Mouse (Mus musculus): ENCODE measurements around the gene Paqr5. TPM values are rescaled to one million over a fixed set of nuclear protein-coding genes. Genes with fewer than 3 reads are reported as not detected.
A peak's percentile ranks its signal among the peaks of the same experiment; 100 is the strongest.

The Paqr5 gene
- polyA plus RNA-seq, 1 experiment from 2014 or later = 0.26 TPM

DNA sequence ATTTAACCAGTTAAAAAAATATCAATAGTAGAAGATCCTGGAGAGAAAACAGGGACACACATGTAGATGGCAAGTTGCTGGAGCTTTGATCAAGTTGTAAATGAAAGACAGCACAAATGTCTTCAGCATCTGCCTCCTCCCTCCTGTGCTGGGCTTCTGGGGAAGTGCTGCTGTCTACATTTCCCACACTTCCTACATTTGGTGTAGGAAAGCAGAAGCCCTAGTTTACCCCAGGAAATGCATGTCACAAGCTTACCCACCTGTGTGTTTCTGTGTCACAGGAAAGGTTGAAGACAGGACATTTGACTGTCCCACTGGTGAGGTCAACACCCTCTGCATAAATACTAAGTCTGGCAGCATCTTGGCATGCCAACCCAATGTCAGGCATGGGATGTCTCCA is 71.9 kb downstream of the Paqr5 start:
- Histone ChIP-seq H3K27me3 (ENCODE audit: control insufficient read depth, insufficient read depth, low read length) (no peaks in the 10 kb centered on the region), H3K27ac (ENCODE audit: low read depth, low read length) (no peak overlapping the region), H3K4me2 (no peak overlapping the region), H3K4me1 (ENCODE audit: control insufficient read depth, insufficient read depth, low read length) (no peaks in the 10 kb centered on the region), H3K9me3 (ENCODE audit: control insufficient read depth, low read length) (no peaks in the 10 kb centered on the region), H3K9ac (ENCODE audit: low read length) (no peak overlapping the region), H3K4me3 (ENCODE audit: low read depth, low read length) (no peak overlapping the region), H3K36me3 (ENCODE audit: control insufficient read depth, insufficient read depth, low read length) (no peaks in the 10 kb centered on the region)
- no peak for ATAC-seq (ENCODE audit: low FRiP score)
- DNase-seq (ENCODE audit: low spot score, missing footprints) = no peak

DNA sequence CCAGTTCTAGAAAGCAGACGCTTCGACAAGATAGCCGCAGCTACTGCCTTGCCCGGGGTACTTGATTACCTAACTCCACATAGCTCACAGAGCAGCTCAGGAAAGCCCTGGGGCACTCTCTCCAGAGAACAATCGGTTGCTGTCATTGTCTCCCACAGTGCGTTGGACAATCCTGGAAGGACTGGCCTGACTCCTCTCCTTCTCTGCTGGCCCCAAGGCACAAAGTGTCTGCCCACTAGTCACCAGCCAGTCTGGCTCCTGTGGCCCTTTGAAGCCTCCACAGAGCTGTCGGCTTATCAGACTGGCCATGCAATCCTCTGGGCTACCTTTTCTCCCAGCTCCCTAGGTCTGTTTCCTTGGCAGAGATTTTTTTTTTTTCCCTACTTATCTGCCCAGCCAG is 74.4 kb downstream of the Paqr5 start:
- Histone ChIP-seq H3K27ac (ENCODE audit: low read depth, low read length) (no peak overlapping the region), H3K36me3 (ENCODE audit: control insufficient read depth, insufficient read depth, low read length) (no peaks in the 10 kb centered on the region), H3K9me3 (ENCODE audit: control insufficient read depth, low read length) (no peaks in the 10 kb centered on the region), H3K4me2 (no peak overlapping the region), H3K27me3 (ENCODE audit: control insufficient read depth, insufficient read depth, low read length) (no peaks in the 10 kb centered on the region), H3K9ac (ENCODE audit: low read length) (no peak overlapping the region), H3K4me3 (ENCODE audit: low read depth, low read length) (no peak overlapping the region), H3K4me1 (ENCODE audit: control insufficient read depth, insufficient read depth, low read length) (peaks cover 7% of the 10 kb centered on the region)
- WGBS = 60% methylated on average over 7 of the region's 7 CpGs
- DNase-seq (ENCODE audit: low spot score, missing footprints) = peak; percentile 69
- no peak for ATAC-seq (ENCODE audit: low FRiP score)

DNA sequence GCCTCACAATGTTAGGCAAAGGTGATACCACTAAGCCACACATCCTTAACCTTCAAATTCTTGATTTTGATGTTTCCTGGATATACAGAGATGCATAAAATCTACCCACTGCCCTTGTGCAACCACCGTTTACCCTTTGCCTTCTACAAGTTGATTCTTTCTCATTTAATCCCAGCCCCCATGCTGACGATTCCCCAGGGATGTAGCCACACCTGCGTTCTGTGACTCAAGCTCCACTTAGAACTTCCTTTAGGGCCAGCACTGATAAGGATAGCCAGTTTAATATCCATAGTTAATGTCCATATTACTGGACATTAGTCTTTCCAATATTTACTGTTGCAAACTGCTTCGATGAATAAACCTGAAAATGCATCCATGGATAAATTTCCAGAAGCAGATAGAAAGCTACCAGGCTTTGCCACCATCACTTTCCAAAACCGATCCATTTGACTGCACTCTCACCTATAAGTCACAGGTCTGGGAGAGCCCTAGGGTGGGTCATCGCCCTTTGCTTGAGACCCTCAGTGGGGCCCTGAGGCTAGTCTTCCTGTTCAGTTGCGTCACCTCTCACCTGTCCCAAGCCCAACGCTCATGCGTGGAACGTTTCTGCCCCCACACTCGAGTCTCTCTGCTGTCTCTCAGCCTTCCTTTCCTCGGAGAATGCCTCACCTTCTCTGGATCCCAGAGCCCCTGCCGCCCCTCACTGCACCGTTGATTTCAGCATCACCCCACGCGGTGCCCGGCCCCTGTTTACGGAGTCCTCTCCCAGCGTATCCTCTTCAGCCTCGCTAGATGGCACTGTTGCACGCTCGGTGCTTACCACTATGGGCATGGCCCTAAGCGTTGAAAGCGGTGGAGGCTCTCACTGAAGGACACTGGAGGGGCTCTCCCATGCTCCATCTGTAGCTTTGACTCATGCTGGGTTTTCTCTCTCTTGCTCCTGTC is 79.0 kb downstream of the Paqr5 start:
- Histone ChIP-seq H3K4me1 (ENCODE audit: control insufficient read depth, insufficient read depth, low read length) (peaks cover 12% of the 10 kb centered on the region), H3K9me3 (ENCODE audit: control insufficient read depth, low read length) (no peaks in the 10 kb centered on the region), H3K4me3 (ENCODE audit: low read depth, low read length) (peak overlapping the region; percentile 84), H3K36me3 (ENCODE audit: control insufficient read depth, insufficient read depth, low read length) (peaks cover 3% of the 10 kb centered on the region; the same call in 1 of the 2 replicates), H3K4me2 (peak overlapping the region; percentile 73), H3K27me3 (ENCODE audit: control insufficient read depth, insufficient read depth, low read length) (no peaks in the 10 kb centered on the region), H3K27ac (ENCODE audit: low read depth, low read length) (0 out of 2 replicates have a peak overlapping the region, but pooled peaks have one; percentile 20), H3K9ac (ENCODE audit: low read length) (peak overlapping the region; percentile 58)
- WGBS = 6% methylated on average over 24 of the region's 24 CpGs
- DNase-seq (ENCODE audit: low spot score, missing footprints) = peak; percentile 98
- ATAC-seq (ENCODE audit: low FRiP score) = peak; percentile 77

DNA sequence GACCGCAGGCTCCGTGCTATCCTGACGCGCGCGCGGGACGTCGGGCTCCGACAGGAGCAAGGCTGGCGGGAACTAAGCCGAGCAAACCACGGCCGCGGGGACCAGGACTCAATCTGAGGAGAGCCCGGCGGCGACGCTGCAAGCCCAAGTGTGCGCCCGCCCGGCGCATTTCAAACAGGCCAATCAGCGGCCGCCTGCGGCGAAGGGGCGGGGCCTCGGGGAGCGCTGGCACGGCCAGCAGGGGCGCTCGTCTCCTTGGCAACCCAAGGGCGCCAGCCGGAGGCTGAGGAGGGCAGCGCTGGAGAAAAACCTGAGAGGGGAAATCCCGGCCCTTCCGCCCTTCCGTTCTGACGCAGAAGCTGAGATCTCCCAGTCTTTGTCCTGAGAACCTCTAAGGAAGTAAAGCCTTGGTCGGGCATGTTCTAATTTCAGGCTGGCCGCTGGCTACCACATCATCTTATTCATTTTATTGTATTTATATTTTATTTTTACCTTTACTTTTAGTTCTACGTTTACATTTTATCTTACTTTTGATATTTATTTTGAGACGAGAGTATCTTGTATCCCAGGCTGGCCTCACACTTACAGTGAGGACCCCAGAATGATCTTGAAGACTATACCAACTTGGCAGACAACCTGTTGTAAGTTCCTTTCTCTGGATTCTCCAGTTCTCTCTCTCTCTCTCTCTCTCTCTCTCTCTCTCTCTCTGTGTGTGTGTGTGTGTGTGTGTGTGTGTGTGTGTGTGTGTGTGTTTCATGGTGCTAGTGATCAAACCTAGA is 79.8 kb downstream of the Paqr5 start, which contains the start of gene Kif23:
Gene Kif23, minus strand, starts transcription at position 152 of the 779 bp plus-strand sequence.
- H3K4me3 ChIP-seq (ENCODE audit: low read depth, low read length) = peak within 1 kb of the TSS; percentile 84
- peak within 1 kb of the TSS; percentile 77 for H3K27ac ChIP-seq (ENCODE audit: low read depth, low read length)
- peak; percentile 100 for DNase-seq (ENCODE audit: low spot score, missing footprints)
- H3K36me3 ChIP-seq (ENCODE audit: control insufficient read depth, insufficient read depth, low read length) = peaks cover 3% of the 10 kb centered on the region; the same call in 1 of the 2 replicates
- peak within 1 kb of the TSS; percentile 88 for H3K9ac ChIP-seq (ENCODE audit: low read length)
- under 1% methylated on average over 44 of the region's 44 CpGs for WGBS
- H3K9me3 ChIP-seq (ENCODE audit: control insufficient read depth, low read length) = no peaks in the 10 kb centered on the region
- H3K4me2 ChIP-seq = peak within 1 kb of the TSS; percentile 85
- peaks cover 12% of the 10 kb centered on the region for H3K4me1 ChIP-seq (ENCODE audit: control insufficient read depth, insufficient read depth, low read length)
- peak; percentile 94 for ATAC-seq (ENCODE audit: low FRiP score)
- H3K27me3 ChIP-seq (ENCODE audit: control insufficient read depth, insufficient read depth, low read length) = no peaks in the 10 kb centered on the region

DNA sequence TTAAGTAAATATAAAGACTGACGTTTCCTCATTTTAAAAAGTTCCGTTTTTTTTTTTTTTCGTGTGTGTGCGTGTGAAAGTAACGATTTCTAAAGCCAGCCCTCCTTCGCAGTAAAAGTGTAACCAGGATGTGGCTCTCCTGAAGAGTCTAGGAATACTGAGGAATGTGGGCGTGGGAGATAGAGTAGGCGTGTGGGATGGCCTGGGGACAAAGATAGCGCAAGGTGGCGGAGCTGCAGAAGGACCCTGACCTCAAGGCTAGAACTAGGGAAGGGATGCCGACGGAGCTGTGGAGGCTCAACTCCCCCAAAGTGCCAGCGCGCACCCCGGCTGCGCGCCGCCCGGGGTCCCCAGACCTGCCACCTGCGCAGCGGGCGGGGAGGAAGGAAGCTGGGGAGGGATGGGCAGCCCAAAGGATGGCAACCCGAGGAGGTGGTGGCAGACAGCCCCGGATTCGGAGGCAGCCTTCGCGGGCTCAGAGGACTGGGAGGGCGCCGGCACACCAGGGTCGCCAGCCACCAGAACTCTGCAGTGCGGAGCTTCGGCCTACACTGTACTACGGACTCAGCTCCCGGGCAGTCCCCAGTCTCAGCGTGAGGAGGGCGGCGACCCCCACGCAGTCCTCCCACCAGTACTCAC is 80.6 kb downstream of the Paqr5 start:
- peak overlapping the region; percentile 85 for H3K4me2 ChIP-seq
- WGBS = under 1% methylated on average over 34 of the region's 38 CpGs
- peak; percentile 87 for ATAC-seq (ENCODE audit: low FRiP score)
- H3K9me3 ChIP-seq (ENCODE audit: control insufficient read depth, low read length) = no peaks in the 10 kb centered on the region
- H3K36me3 ChIP-seq (ENCODE audit: control insufficient read depth, insufficient read depth, low read length) = peaks cover 3% of the 10 kb centered on the region; the same call in 1 of the 2 replicates
- H3K9ac ChIP-seq (ENCODE audit: low read length) = peak overlapping the region; percentile 88
- H3K27ac ChIP-seq (ENCODE audit: low read depth, low read length) = peak overlapping the region; percentile 77
- H3K4me3 ChIP-seq (ENCODE audit: low read depth, low read length) = peak overlapping the region; percentile 84
- no peaks in the 10 kb centered on the region for H3K27me3 ChIP-seq (ENCODE audit: control insufficient read depth, insufficient read depth, low read length)
- peaks cover 12% of the 10 kb centered on the region for H3K4me1 ChIP-seq (ENCODE audit: control insufficient read depth, insufficient read depth, low read length)
- DNase-seq (ENCODE audit: low spot score, missing footprints) = no peak

DNA sequence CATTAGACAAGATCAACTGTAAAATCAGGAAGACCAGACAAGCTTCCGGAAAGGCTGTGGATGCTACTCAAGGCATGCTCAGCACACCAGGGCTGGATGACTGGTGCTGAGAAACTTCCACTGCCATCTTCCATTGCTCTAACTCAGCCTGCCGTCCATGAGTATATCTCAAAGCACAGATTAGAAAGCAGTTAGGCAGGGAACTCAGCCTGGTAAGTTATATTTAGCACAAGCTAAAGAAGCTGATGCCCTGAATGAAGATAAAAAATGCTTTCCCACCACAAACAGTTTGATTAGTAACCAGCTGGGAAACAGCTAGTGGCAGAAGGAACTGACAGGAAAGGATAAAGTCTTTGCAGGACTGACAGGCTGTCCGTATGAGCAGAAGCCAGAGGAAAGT is 85.6 kb downstream of the Paqr5 start:
- no peaks in the 10 kb centered on the region for H3K9me3 ChIP-seq (ENCODE audit: control insufficient read depth, low read length)
- no peak overlapping the region for H3K27ac ChIP-seq (ENCODE audit: low read depth, low read length)
- H3K4me1 ChIP-seq (ENCODE audit: control insufficient read depth, insufficient read depth, low read length) = peaks cover 5% of the 10 kb centered on the region; the same call in 1 of the 2 replicates
- 91% methylated on average over 3 of the region's 3 CpGs for WGBS
- no peaks in the 10 kb centered on the region for H3K27me3 ChIP-seq (ENCODE audit: control insufficient read depth, insufficient read depth, low read length)
- H3K9ac ChIP-seq (ENCODE audit: low read length) = no peak overlapping the region
- no peak overlapping the region for H3K4me2 ChIP-seq
- H3K4me3 ChIP-seq (ENCODE audit: low read depth, low read length) = no peak overlapping the region
- ATAC-seq (ENCODE audit: low FRiP score) (no peak), DNase-seq (ENCODE audit: low spot score, missing footprints) (no peak)
- peaks cover 11% of the 10 kb centered on the region; the same call in 1 of the 2 replicates for H3K36me3 ChIP-seq (ENCODE audit: control insufficient read depth, insufficient read depth, low read length)

DNA sequence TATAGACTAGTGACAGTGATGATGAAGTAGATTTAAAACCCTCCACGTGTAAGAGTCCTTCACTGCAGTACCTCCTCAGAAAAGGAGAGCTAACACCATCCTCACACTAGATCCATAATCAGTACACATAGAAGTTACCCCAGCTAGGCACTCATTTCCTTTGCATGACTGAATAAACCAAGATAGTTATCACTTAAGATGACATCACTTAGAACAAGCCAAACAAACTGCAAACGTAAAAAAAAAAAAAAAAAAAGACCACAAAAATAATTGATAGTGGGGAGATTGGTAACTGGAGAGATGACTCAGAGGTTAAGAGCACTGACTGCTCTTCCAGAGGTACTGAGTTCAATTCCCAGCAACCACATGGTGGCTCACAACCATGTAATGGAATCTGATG is 93.3 kb downstream of the Paqr5 start:
- peaks cover 25% of the 10 kb centered on the region; the same call in 1 of the 2 replicates for H3K36me3 ChIP-seq (ENCODE audit: control insufficient read depth, insufficient read depth, low read length)
- H3K9me3 ChIP-seq (ENCODE audit: control insufficient read depth, low read length) = no peaks in the 10 kb centered on the region
- no peak overlapping the region for H3K4me2 ChIP-seq
- no peak overlapping the region for H3K27ac ChIP-seq (ENCODE audit: low read depth, low read length)
- no peak overlapping the region for H3K4me3 ChIP-seq (ENCODE audit: low read depth, low read length)
- no peak overlapping the region for H3K9ac ChIP-seq (ENCODE audit: low read length)
- 85% methylated on average over 2 of the region's 2 CpGs for WGBS
- no peaks in the 10 kb centered on the region for H3K4me1 ChIP-seq (ENCODE audit: control insufficient read depth, insufficient read depth, low read length)
- no peaks in the 10 kb centered on the region for H3K27me3 ChIP-seq (ENCODE audit: control insufficient read depth, insufficient read depth, low read length)
- ATAC-seq (ENCODE audit: low FRiP score) = no peak
- DNase-seq (ENCODE audit: low spot score, missing footprints) = no peak

DNA sequence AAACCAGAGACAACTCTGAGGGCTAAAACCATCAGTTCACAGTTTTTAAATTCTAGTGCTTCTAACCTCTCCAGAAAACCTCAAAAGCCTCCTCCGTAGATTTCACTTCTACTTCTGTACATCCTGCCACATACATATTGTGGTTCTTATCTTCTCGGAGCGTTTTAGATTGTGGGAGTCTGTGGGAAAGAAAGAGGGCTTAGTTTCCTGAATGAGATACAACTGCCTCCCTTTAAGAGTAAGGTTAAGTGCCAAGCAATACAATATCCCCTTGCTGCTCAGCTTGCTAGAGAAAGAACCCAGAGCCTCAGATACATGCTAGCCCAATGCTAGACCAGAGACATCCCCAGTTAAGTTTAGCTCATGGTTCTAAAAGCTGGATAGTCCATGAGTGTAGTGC is 94.6 kb downstream of the Paqr5 start:
- WGBS = 98% methylated on average over 3 of the region's 3 CpGs
- H3K27ac ChIP-seq (ENCODE audit: low read depth, low read length) = no peak overlapping the region
- no peak overlapping the region for H3K9ac ChIP-seq (ENCODE audit: low read length)
- DNase-seq (ENCODE audit: low spot score, missing footprints) (no peak), ATAC-seq (ENCODE audit: low FRiP score) (no peak)
- no peaks in the 10 kb centered on the region for H3K4me1 ChIP-seq (ENCODE audit: control insufficient read depth, insufficient read depth, low read length)
- H3K9me3 ChIP-seq (ENCODE audit: control insufficient read depth, low read length) = no peaks in the 10 kb centered on the region
- H3K36me3 ChIP-seq (ENCODE audit: control insufficient read depth, insufficient read depth, low read length) = peaks cover 24% of the 10 kb centered on the region; the same call in 1 of the 2 replicates
- no peak overlapping the region for H3K4me2 ChIP-seq
- no peak overlapping the region for H3K4me3 ChIP-seq (ENCODE audit: low read depth, low read length)
- H3K27me3 ChIP-seq (ENCODE audit: control insufficient read depth, insufficient read depth, low read length) = no peaks in the 10 kb centered on the region

All from midbrain, embryonic 11.5 days (tissue).